Mouse (Mus musculus): ENCODE results near the gene Impdh1.
"Not testable (repeated sequence)": the region's sequence is repeated elsewhere in the genome, so short reads cannot be mapped to it uniquely, and the experiment has no call there.

The Impdh1 gene

GRCm38 (mm10) chr6:29215881-29216501 is at the start of gene Impdh1:
Impdh1 (minus strand) TSS chr6:29216364.
- DNase-seq (ENCODE audit: low spot score in 2 of 2), result peak; percentile 86 to 88

GRCm38 (mm10) chr6:29264456-29264781 is 48.3 kb upstream of the Impdh1 start:
- DNase-seq (ENCODE audit: low spot score in 2 of 2), result no peak

GRCm38 (mm10) chr6:29263650-29264455 is 47.7 kb upstream of the Impdh1 start:
- DNase-seq (ENCODE audit: low spot score in 2 of 2), result peak; percentile 63 to 64

GRCm38 (mm10) chr6:29261831-29262230 is 45.7 kb upstream of the Impdh1 start:
- DNase-seq (ENCODE audit: low spot score in 2 of 2), result no peak

- no peak for DNase-seq (ENCODE audit: low spot score in 2 of 2)
Measured at GRCm38 (mm10) chr6:29259418-29259817, 43.3 kb upstream of the Impdh1 start.

GRCm38 (mm10) chr6:29247072-29247471 is 30.9 kb upstream of the Impdh1 start:
- DNase-seq (ENCODE audit: low spot score in 2 of 2), result no peak

GRCm38 (mm10) chr6:29246585-29246984 is 30.4 kb upstream of the Impdh1 start:
- no peak for DNase-seq (ENCODE audit: low spot score in 2 of 2)

GRCm38 (mm10) chr6:29246183-29246582 is 30.0 kb upstream of the Impdh1 start:
- no peak for DNase-seq (ENCODE audit: low spot score in 2 of 2)

- DNase-seq (ENCODE audit: low spot score in 2 of 2), result no peak
Measured at GRCm38 (mm10) chr6:29245272-29246120, 29.3 kb upstream of the Impdh1 start.

- DNase-seq (ENCODE audit: low spot score in 2 of 2), result no peak
Measured at GRCm38 (mm10) chr6:29242265-29242664, 26.1 kb upstream of the Impdh1 start.

- no peak for DNase-seq (ENCODE audit: low spot score in 2 of 2)
Measured at GRCm38 (mm10) chr6:29241697-29242096, 25.5 kb upstream of the Impdh1 start.

GRCm38 (mm10) chr6:29240806-29241205 is 24.6 kb upstream of the Impdh1 start:
- peak; percentile 23 to 55 for DNase-seq (ENCODE audit: low spot score in 2 of 2)

GRCm38 (mm10) chr6:29234272-29234671 is 18.1 kb upstream of the Impdh1 start:
- DNase-seq (ENCODE audit: low spot score in 2 of 2), result no peak

- DNase-seq (ENCODE audit: low spot score in 2 of 2), result no peak
Measured at GRCm38 (mm10) chr6:29233710-29234109, 17.5 kb upstream of the Impdh1 start.

GRCm38 (mm10) chr6:29232321-29232720 is 16.2 kb upstream of the Impdh1 start:
- no peak for DNase-seq (ENCODE audit: low spot score in 2 of 2)

GRCm38 (mm10) chr6:29231799-29232198 is 15.6 kb upstream of the Impdh1 start:
- DNase-seq (ENCODE audit: low spot score in 2 of 2), result no peak

GRCm38 (mm10) chr6:29230386-29230785 is 14.2 kb upstream of the Impdh1 start:
- DNase-seq (ENCODE audit: low spot score in 2 of 2), result no peak

- no peak for DNase-seq (ENCODE audit: low spot score in 2 of 2)
Measured at GRCm38 (mm10) chr6:29229265-29229913, 13.2 kb upstream of the Impdh1 start.

GRCm38 (mm10) chr6:29217717-29218116 is 1.6 kb upstream of the Impdh1 start:
- DNase-seq (ENCODE audit: low spot score in 2 of 2), result not testable (repeated sequence)

GRCm38 (mm10) chr6:29215181-29215580 is 983 bp downstream of the Impdh1 start:
- no peak for DNase-seq (ENCODE audit: low spot score in 2 of 2)

- DNase-seq (ENCODE audit: low spot score in 2 of 2), result no peak
Measured at GRCm38 (mm10) chr6:29214776-29215175, 1.4 kb downstream of the Impdh1 start.

- peak; percentile 57 to 80 for DNase-seq (ENCODE audit: low spot score in 2 of 2)
Measured at GRCm38 (mm10) chr6:29214245-29214644, 1.9 kb downstream of the Impdh1 start.
